Mouse (Mus musculus): ENCODE data around the gene Gm49373.

Gm49373 gene

DNA sequence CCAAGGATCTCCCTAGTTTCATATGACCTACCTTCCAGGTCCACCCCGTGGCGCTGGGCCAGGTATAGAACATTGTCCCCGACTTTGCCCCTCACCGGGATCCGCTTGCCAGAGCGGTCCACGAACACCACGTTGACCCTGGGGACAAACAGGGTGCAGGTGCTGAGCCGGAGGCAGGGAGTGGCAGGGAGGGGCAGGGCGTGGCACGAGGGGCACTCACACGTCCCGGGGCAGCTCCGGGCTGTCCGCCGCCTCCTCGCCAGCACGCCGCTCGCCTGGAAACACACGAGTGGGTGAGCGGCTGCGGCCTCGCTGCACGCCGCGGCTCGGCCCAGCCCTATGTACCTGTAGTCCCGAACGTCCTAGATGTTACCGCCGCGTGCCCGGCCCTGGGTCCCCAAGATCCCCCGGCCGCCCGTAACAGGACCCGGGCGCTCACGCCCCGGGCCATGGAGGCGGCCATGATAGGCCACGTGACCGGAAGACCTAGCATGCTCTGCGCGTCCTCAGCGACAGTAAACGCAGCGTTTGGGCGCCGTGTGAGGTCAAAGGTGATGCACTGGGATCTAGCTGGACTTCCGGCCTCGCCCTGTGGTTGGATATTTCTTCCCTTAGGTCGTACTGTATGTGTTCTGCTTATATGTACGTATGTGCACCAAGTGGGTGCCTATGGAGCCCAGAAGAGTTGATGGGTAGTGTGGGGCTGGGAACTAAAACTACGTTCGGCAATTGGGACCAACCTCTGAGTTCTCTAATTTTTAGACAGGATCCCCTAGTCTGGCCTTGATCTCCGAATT is at the start of gene Gm49373, which contains the start of gene Fdx1l:
TSS of gene Gm49373 (minus strand) at position 53 of the 797 bp plus-strand sequence.
TSS of gene Fdx1l (minus strand) at position 571 of the 797 bp plus-strand sequence.
- DNase-seq: peak; percentile 91 to 93

GRCm38 (mm10) chr9:21121483-21121882 is 48.6 kb upstream of the Gm49373 start:
- DNase-seq: no peak

DNA sequence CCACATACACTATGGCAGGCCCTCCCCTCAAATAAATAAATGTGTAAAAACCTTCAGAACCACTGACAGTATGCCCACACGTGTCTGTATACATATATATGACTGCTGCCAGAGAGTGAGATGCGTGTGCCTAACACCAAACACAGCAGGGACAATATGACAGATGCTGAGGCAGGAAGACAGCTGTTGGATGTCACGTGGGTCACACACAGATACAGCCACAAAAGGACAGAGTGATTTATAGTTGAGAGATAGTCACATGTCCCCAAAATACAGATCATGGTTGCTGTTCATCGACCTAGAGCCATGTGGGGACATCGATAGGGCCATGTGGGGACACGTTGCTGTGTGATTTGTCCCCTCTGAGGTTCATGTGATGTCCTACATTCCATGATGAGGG is 44.2 kb upstream of the Gm49373 start:
- DNase-seq: no peak

DNA sequence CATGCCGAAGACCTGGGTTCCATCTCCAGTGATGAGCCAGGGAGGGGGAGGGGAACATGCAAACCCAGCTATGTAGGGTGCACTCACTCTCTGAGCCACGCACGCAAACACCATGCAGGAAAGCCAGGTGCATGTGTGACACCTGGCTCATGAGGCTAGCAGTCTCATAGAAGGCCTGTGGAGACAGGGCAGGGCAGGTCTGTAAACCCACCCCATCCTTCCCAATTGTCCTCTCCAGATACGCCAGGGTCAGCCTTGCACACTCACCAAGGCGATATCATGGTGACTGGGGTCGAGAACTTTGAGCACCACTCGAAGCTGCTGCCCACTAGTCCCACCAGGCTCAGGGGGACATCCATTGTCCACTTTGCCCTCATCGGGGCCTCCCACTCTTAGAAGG is 42.2 kb upstream of the Gm49373 start:
- DNase-seq: no peak

GRCm38 (mm10) chr9:21114190-21114589 is 41.3 kb upstream of the Gm49373 start:
- peak; percentile 21 to 32 for DNase-seq

DNA sequence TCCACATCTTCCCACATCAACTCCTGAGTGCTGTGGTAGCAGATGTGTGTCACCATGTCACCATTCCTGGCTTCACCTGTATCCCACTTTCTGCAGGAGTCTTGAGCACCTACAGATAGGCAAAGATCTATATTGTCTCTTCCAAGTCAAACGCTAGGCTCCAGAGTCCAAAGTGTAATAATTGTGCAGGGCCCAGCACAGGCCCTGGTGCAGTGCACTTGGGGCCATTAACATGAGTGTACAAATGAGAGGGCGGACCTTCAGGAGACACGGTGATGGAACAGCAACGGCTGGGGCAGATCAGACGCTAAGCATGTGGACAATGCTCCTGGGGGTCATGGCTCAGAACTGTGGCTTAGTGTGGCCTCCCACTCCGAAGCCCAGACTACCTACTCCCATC is 40.9 kb upstream of the Gm49373 start:
- DNase-seq: no peak

DNA sequence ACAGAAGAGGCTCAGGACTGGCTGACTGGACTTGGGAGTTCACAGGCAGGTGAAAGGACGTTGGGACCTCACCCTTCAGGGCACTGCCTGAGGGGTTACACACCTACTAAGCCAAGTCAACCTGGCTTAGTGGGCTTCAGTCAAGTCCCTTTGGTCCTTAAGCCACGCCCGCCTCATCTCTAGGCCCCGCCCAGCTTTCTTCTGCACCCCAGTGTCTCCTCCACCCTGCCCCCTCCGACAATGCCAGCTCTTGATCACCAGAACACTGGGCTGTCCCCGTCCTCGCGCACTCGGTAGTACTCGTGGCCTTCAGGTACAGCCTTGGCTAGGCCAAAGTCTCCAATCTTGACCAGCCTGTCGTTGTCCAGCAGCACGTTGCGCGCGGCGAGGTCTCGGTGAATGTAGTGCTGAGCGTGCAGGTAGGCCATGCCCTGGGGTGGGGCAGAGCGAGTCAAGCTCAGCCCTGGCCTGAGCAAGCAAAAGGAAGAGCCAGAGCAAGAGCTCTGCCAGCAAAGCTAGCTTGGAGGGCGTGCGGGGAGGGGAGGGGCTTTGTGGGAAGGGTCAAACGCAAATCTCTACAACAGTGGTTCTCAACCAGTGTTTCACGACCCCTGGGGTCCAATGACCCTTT is 34.8 kb upstream of the Gm49373 start:
- no peak for DNase-seq

- no peak for DNase-seq
Observed at GRCm38 (mm10) chr9:21105760-21106564, 33.1 kb upstream of the Gm49373 start.

- no peak for DNase-seq
Observed at GRCm38 (mm10) chr9:21104814-21105213, 31.9 kb upstream of the Gm49373 start.

- DNase-seq: no peak
Observed at GRCm38 (mm10) chr9:21102076-21102475, 29.2 kb upstream of the Gm49373 start.

DNA sequence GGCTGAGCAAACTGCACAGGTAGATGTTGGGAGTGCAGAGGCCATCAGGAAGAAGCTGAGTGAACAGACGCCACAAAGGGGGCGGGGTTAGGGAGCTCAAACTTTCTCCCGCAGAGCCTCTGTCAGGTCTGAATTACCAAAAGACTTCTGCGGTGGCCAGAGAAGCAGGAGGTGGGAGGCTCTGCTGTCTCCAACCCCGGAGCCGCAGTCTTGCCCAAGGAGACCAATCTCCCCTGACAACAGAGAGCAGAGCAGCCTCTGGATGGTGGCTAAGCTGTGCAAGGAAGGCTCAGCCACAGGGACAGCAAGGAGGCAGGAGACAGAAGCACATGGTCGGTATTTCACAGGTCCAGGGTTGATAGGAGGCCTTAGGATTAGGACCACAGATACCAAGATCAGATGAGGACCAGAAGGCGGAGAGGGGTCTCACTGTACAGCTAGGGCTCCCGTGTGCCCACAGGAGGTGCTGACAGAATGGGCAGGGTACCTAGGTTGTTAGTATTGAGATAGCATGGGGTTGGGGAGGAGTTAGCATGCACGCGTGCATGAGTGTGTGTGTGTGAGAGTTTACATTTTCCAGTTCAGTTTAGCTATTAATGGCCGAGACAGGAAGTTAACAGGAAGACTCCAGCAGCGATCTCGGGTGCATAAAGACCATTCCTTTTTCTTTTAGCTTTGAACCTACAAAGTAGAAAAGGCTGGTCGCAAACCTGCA is 27.7 kb upstream of the Gm49373 start:
- DNase-seq: no peak

GRCm38 (mm10) chr9:21097793-21098192 is 24.9 kb upstream of the Gm49373 start:
- DNase-seq: no peak

- DNase-seq: no peak
Observed at GRCm38 (mm10) chr9:21095958-21096357, 23.1 kb upstream of the Gm49373 start.

- no peak for DNase-seq
Observed at GRCm38 (mm10) chr9:21093423-21093822, 20.5 kb upstream of the Gm49373 start.

DNA sequence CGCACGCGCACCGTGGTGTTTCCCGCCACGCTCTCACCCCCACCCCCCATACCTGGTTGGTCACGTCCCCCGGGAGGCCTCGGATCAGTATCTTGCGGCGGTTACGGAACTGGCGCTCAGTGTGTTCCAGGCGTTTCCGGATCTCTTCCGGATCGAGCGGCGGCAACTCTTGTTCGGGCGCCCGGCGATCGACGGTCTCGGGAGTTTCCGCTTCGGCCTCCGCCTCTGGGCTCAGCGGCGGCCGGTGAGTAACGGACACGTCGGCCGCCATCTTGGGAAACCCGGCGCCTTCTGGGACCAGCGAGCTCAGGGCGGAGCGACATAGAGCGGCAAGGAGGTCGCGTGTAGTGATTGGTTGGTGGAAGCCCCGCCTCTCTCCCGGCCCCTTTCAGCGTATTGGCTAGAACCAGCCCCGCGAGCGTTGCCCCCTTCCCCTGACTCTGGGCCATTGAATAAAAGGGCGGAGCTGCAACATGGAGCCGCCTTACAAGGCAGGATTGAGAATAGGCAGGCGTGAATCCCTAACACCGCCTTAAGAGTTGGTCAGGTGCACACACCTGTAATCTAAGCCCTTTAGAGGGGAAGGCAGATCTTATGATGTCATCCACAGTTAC is 18.9 kb upstream of the Gm49373 start, which contains the start of the genes Gm38431 and Raver1:
TSS of gene Gm38431 (minus strand) at position 291 of the 614 bp plus-strand sequence.
TSS of gene Raver1 (minus strand) at position 302 of the 614 bp plus-strand sequence.
- DNase-seq: peak; percentile 97 to 98

DNA sequence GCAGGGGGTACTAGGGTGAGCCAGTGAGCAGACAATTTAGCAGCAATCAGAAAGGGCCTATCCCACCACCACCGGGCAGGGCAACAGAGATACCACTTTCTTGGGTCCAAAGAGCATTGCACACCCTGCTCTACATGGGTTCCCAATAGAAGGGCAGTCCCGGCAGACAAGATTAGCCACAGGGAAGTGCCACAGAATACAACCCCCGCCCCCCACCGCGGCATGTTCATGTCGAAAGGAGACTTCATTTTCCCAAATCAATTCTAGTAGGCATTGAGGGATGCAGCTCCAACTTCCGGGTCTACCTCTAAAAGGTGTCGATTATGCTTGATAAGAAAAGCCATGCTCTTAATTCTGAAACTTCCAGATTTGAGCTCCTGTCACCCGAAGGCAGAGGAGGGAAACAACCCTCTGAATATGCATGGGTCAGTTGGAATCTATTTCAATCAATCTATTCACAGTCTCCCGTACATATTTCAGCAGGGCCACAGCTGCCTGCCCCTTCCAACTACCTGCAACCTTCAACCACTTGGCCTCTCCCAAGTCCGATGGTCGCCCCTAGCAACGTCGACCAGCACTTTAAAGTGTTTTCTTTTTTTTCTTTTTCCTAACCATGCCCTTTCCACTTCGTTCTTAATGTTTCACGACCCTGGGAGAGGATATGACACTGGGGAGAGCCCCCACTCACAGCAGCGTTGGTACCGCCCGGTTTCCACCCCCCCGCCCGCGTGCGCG is 18.2 kb upstream of the Gm49373 start:
- peak in 1 of 2 experiments; percentile 18 for DNase-seq

- no peak for DNase-seq
Observed at GRCm38 (mm10) chr9:21090537-21090936, 17.6 kb upstream of the Gm49373 start.

DNA sequence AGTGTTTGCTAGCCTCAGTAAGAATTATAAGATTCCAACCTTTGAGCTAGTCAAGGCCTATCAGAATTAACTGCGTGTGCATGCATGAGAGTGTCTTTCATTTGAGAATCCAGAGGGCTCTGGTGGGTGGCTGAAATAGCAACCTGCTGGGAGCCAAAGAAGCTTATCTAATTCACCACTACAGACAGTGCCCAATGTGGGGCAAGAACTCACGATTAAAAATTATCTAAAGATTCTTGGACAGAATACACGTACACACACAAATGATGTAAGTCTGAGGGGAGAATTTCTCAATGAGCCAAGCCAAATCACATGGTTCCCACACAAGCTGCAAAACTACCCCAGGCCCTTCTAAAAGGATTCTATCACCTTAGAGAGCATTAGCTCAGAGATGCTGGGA is 10.4 kb upstream of the Gm49373 start:
- no peak for DNase-seq

DNA sequence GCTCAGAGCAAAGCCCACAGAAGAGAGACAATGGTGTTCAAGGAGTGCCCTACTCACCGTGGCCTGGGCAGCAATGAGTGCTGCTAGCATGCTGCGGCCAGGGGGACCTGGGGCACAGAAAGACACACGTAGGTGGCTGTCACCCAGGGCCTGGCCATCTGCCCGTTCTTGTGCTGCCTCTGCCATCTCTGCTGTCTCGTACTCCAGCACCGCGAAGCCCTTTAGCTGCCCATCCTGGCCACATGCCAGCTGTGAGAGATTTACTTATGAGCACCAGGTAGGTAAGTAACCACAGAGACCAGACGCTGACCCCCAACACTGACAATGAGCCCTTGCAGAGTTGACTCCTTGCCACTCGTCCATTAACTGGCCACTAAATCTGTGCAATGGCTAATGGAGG is 8.2 kb upstream of the Gm49373 start:
- DNase-seq: peak; percentile 27 to 44

DNA sequence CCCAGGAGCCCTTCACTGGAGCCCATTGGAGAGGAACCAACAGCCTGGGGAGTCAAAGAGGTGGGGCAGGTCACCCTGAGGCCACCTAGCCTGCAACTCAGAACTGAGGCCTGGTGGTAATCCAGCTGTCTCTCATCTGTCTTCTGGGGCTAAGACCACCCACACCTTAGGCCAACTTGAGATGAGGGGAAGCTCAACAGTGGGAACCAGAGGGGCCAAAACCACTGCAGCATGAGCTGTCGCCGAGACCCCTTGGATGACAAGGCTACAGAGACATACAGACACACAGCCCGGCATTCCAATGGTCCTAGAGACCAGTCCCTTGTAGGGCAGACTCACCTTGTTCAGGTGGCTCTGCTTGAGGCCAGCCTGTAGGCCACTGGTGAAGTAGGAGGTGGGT is 2.7 kb upstream of the Gm49373 start:
- DNase-seq: no peak

DNA sequence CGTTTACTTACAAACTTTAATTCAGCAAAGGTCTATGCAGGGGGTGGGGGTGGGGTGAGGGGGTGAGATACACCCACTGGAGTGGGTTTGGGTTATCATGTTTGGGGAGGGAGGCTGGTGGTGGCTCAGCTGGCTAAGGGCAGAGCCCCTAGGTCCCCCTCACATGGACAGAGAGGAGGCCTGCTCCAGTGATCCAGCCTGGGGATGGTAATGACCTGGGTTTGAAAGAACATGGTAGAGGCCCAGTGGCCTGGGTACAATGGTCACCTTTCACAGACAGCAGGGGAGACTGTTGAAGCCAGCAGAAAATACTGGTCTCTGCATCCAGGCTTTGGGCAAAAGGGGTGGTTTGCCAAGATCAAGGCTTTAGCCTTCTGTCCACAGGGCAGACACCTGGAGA is 1.3 kb upstream of the Gm49373 start:
- DNase-seq: peak in 1 of 2 experiments; percentile 20

All from cerebellum, postnatal 14 days (tissue).